Mouse (Mus musculus) cerebellum, adult 18-20 months (tissue): ENCODE data around the gene Dnajc4.

Source experiments
- DNase-seq, 2 experiments: peaks; one replicate each; pipeline ENCODE4 v3.0.0; 2021

Gene Dnajc4

DNA sequence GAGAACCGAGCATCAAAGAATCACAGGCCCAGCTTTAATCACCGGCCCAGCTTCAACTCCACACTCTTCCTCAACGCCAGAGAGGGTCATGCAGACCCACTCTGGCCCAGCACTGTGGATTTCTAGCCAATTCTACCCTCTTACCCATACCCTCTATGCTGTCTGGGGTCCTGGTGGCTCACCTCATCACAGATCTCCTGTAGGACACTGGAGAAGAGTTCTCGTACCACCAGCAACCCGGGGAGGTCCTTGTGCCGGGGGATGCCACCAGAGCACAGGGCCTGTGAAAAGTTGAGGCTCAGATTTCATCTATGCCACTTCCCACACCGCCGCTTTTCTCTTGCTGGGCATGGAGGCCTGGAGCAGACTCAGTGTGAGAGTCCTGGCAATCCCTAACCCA, 2.1 kb upstream of the Dnajc4 start:
- DNase-seq: peak in 1 of 2 experiments; percentile 13

DNA sequence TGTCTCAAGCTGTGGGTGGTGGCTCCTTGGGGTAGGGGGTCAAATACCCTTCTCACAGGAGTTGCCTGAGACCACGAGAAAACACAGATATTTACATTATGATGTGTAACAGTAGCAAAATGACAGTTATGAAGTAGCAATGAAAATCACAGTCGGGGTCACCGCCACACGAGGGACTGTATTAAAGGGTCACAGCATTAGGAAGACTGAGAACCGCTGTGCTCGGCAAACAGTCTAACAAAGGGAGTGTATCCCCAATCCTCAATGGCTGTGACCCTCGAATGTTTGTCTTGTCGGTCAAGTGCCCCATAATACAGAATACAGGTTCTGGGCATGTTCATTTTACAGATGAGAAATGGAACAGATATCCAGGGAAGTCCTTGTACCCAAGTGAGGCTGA, 1.6 kb upstream of the Dnajc4 start:
- DNase-seq: peak in 1 of 2 experiments; percentile 10

DNA sequence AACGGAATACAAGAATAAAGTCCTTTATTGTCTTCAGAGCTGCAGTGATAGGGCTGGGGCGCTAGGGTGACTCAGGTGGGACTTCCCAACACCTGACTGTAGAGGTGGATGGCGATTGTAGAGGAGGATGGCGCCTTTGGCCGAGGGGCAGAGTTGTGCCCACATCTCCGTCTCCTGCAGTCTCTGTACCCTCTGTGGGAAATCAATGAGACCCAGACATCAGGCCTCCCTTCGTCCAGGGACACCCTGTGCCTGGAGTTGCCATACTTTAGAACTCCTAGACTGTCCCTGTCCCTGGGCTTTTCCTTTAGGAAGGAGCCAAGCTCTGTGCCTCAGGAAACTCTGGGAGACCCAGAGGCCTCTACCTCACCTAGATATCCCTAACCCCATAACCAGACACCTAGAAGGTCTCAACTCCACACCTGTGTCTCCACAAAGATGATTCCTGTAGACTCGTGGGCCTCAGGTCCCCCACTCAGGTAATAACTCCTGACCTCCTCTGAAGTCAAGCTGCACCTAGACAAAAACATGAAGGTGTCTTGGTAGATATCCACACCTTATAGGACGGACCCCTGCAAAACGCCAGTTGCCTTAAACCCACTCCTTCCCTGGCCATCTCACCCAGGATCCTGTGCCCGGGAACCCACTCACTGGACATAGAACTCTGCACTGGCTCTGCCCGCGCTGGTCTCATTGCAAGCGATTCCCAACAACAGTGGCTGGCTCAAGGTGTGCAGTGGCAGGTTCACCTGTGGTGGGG, 819 bp upstream of the Dnajc4 start:
- no peak for DNase-seq

DNA sequence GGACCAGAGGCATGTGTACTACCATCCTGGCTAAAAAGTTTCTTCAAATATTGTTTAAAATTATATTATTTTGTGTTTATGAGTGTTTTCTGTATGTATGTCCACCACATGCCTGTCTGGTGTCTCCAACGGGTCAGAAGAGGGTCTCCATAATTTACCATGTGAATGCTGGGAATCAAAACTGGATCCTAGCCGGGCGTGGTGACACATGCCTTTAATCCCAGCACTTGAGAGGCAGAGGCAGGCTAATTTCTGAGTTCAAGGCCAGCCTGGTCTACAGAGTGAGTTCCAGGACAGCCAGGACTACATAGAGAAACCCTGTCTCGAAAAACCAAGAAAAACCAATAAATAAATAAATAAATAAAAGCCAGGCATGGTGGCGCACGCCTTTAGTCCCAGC, 1.2 kb downstream of the Dnajc4 start:
- peak in 1 of 2 experiments; percentile 9 for DNase-seq

DNA sequence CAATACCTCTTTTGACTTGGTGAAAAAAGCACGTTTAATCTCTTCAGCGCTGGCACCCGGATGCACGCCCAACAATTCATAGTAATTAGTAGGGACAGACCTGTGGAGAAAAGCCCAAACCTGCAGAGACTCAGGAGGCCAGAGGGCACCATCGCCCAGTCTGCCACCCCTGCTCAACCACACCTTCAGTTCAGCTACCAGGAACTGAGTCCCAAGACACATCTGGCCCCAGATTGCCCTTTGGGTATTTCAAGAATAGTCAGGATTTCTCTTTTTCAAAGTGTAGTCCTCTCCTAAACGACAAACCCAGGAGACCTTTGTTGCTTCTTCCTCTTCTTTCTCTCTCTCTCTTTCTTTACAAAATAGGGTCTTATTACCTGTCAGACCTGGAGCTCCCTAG, 1.7 kb downstream of the Dnajc4 start:
- DNase-seq: peak in 1 of 2 experiments; percentile 12

DNA sequence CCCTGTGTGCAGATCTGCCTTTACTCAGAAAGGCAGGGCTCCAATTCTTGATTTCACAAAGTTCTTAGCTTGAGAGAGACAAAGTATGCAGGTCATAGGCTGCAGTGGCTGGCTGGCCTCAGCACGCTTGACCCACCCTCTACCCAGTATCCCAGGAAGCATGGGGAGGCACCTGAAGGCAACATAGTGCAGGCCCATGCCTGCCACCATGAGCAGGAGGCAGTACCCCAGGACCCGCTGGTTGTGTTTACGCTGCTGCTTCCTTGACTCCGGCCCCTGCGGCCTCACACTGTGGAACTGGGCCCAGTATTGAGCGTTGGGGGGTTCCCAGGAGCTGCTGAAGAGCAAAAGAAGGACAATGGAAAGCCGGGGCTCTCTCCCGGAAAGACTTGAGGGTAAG, 3.1 kb downstream of the Dnajc4 start:
- DNase-seq: no peak

DNA sequence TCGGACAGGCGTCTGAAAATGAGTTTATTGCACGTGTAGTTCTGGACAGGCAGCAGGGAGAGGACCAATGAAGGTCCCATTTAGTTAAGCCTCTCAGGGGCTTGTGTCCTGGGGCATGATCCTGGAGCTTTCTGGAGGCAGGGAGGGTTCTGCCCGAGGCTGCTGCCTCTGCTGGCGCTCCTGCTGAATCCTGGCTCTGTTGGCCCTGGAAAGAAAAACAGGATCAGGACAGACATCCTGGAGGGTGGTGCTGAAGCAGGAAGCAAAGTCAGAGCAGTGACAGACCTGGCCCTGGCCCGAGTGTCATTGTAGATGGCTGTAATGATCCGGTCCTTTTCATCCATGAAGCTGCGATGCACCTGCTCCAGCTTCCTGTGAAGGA, 4.5 kb downstream of the Dnajc4 start:
- DNase-seq: no peak

DNA sequence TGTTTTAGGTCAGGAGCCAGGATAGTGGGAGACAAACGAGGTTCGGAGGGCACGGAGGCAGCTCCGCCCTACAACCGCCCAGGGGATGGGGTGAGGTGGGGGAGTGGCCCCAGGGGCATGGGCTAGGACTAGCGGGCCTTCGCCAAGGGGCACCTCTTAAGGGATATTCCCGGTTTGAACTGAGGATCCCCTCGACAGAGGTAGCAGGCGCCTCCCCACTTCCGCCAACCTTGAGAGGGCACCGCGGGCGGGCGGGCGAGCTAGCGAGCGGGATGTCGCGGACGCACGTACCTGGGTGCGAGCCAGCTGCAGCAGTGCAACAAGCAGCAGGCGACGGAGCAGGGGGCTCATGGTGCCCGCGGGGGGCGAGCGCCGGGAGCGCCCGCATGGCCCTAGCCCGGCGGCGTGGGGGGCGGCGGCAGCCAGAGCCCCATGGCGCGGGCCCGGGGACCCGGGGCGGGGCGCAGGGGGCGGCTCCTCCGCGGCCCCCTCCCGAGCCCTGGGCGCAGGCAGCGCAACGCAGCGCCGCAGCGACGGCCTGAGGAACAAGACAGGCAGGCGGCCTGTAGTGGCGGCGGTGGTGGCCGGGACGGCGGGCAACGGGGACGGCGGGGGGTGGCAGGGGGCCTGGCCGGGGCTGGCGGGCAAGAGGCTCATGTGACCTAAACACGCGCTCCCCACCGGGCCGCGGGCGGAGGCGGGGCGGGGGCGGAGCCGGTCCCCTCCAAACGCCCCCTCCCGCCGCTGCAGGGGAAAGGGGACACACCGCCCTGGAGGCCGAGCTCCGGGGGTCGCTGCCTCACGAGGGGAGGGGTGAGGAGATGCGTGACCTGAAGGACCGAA, 5.1 kb downstream of the Dnajc4 start, which contains the start of gene Vegfb:
Vegfb (minus strand) TSS at position 591 of the 843 bp plus-strand sequence.
- peak; percentile 69 to 79 for DNase-seq

DNA sequence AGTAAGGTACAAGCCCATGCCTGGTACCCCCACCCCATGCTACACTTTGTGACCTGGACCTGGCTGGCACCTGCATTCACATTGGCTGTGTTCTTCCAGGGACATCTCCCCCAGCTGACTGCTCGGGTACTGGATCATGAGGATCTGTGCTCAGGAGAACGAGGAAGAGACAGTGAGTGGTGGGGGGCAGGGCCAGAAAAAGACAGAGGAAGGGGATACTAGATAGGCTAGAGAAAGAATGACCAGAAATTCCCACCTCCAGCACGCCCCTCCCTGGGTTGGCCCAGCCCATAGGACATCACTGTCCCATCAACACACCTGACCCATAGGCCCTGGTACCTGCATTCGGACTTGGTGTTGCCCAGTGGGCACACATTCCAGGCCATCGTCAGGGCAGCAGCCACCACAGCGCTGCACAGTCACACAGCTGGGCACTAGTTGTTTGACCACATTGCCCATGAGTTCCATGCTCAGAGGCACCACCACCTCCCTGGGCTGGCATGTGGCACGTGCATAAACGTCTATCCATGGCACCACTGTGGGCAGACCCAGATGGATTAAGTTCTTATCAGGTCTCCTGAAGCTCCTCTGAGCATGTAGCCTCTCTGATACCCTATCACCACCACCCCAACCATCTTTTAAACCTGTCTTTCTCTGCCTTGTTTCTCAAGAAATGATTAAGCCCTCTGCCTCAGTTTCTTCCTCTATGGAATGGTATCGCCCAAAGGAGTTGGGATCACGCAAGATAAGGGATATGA, 6.2 kb downstream of the Dnajc4 start:
- no peak for DNase-seq

DNA sequence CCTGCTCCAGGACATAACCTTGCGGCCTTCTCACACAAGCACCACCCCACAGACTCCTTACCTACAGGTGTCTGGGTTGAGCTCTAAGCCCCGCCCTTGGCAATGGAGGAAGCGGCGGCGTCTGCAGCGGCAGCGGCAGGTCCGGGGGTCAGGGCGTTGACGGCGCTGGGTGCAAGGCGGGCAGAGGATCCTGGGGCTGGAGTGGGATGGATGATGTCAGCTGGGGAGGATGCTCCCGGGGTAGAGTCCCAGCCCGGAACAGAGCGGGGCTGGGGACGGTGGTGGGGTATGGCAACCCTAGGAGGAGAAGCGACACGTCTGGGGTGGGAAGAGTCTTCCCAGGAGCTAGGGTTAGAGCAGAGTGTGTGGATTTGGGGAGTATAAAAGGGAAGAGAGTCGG, 7.1 kb downstream of the Dnajc4 start:
- no peak for DNase-seq

DNA sequence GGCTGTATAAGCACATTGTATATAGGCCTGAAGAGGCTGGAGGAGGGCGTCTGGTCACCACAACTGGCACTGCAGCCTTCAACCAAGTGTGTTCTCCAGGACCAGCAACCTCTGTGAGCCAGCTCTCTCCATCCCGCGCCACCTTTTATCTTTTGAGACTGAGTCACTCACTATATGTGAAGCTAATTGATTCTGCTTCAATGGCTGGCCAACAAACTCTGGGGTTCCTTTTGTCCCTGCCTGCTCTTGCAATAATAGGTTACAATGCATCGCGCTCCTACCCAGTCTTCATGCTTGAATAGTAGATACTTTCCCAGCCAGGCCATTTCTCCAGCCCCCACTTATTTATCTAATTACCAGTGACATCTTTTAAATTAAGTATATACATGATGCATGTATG, 8.8 kb downstream of the Dnajc4 start:
- DNase-seq: no peak

DNA sequence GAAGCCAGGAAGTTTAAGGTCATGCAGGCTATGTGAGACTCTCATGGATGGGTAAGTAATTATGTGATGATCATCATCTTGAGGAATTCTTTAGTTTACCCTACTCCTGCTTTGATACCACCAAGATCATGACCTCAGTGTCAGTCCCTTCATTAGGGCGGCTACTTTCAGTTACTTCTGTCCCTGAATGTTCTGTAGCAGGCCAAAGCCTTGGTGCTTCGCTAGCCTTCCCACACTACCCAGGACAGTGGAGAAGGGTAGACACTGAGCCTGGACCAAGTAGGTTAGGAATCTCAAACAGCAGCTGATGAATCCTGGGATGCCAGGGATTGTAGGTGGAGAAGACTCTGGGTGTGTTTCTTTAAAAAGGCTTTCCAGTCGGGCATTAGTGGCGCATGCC, 10.9 kb downstream of the Dnajc4 start:
- DNase-seq: no peak

DNA sequence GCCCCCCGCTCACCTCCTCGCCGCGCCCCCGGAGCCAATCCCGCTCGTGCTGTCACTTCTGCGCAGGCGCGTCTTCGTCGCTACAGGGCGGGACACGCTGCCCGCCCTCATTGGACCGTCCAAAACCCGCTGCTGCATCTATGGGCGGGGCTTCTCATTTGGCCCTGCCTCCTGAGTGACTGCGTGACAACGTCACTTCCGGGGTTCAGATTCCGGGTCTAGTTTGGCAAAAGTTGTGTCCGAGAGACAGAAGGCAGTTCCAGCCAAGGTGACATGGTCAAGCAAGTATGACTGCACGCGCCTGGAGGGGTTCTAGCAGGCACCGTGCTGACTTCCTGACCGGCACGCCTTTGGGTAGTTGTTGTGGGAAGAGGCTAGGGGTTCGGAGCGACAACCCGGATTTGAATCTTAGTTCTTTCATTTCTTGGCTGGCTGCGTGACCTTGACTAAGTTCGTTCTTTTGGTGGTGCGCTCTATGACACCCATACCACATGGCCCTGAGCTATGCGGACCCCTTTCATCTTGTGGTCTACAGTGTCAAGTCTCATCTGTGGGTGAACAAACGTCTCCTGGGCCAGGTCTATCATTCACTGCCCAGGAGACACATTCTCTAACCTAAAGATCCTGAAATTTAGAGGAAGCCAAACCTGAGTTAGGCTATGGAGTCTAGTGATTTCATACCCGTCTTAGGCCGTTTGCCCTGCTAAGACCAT, 11.8 kb downstream of the Dnajc4 start, which contains the start of gene Fkbp2:
Fkbp2 (minus strand) TSS at position 121 of the 713 bp plus-strand sequence.
- peak; percentile 99 for DNase-seq

DNA sequence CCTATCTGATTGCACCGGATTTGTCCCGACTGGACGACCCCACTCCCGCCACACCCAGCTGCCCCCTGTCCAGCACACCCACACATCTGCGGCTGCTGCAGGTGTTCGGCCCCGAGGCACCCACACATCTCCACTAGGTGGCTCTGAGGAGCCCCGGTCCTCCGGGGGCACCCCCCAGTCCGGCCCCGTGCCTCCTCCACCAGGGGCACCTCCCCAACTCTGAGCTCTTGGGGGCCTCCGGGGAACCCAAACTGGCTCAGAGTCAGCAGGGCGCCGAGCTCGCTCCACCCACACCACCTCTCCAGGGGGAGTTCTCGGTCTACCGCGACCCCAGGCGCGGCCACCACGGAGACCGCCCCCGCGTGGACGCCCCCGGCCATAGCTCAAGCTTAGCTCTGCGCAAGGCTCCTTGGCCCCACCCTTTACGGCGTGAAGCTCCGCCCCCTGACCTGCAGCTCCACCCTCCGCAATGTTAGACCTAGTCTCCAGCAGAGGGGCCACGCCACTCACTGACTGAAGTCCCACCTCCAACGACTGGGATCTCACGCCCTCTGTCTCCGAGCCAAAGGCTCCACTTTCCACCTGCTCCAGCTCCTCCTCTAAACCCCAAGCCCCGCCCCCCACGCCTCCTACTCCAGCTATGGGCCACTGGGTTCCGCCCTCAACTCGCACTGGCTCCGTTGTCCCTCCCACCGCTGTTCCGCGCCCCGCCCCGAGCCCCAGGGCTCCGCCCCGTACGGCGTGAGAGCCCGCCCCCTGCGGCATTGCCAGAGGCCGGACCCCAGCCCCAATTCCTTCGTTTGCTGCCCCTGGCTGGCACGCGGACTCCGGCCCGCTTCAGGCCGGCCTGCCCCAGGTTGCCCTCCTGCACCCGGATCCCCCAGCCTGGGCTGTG, 12.6 kb downstream of the Dnajc4 start:
- DNase-seq: peak; percentile 99

DNA sequence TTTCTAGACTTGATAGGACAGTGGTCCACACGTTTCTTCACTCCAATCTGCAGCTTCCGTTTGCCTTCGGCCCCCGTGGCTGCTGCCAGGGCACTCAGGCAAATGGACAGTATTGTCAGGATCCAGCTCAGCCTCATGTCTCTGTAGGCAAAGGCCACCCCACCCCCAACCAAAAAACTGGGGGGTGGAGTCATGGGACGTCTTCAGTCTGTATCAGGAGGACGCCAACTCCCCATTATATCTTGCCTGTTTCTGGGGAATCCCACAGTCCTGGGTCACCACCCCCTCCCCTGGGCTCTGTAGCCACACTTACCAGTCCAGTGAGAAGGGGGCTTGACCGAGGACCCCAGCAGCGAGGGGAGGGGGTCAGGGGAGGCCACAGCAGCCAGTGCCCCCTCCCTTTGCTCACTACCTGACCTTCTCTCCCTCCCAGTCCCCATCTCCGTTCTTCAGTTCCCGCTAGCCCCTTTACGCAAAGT, 13.3 kb downstream of the Dnajc4 start:
- peak in 1 of 2 experiments; percentile 58 for DNase-seq

DNA sequence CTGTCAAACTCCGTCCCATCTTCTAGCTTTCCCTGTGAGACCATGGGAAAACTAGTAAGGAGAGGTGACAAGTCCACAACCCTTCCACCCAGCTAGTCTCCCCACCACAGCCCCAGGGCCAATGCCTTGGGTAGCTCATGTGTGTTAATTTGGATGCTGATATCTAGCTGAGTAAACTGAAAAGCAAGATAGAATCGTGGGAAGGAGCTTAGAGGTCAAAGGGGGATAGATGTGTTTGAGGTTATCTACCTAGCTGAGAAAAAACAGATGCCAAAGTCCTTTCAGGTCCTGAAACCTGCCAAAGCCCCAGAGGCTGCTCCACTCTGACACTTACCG, 13.8 kb downstream of the Dnajc4 start:
- no peak for DNase-seq

DNA sequence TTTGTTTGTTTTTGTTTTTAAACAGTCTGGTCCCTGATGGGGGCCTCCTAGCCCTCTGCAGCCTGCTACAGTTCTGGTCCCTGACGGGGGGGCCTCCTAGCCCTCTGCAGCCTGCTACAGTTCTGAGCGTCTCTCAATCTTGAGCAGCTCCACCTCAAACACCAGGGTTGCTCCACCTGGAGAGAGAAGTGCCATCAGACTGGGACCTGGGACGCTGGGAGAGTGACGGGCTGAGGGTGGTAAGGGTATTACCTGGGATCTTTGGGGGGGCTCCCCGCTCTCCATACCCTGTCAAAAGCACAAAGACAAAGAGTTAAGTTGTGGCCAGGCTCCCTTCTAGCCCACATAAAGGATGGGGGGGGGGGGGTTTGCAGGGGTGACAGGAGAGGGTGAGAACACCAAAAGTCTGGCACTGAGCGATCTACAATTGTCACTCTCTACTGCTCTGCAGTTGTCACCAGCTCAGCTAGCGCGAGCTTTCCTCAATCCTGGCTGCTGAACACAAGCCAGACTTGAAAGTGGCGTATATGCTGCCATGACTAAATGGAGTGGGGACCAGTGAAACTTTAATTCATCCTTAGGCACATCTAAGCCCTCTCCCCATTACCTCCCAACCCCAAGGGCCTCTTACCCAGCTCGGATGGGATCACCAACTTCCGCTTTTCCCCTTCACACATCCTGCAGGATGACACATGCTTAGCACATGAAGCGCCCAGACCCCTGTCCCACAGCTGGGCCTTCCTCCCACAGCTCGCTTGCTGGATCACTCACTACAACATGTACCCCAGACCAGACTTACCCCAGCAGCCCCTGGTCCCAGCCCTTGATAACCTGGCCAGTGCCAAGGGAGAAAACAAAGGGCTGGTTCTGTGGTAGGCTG, 14.4 kb downstream of the Dnajc4 start:
- no peak for DNase-seq

DNA sequence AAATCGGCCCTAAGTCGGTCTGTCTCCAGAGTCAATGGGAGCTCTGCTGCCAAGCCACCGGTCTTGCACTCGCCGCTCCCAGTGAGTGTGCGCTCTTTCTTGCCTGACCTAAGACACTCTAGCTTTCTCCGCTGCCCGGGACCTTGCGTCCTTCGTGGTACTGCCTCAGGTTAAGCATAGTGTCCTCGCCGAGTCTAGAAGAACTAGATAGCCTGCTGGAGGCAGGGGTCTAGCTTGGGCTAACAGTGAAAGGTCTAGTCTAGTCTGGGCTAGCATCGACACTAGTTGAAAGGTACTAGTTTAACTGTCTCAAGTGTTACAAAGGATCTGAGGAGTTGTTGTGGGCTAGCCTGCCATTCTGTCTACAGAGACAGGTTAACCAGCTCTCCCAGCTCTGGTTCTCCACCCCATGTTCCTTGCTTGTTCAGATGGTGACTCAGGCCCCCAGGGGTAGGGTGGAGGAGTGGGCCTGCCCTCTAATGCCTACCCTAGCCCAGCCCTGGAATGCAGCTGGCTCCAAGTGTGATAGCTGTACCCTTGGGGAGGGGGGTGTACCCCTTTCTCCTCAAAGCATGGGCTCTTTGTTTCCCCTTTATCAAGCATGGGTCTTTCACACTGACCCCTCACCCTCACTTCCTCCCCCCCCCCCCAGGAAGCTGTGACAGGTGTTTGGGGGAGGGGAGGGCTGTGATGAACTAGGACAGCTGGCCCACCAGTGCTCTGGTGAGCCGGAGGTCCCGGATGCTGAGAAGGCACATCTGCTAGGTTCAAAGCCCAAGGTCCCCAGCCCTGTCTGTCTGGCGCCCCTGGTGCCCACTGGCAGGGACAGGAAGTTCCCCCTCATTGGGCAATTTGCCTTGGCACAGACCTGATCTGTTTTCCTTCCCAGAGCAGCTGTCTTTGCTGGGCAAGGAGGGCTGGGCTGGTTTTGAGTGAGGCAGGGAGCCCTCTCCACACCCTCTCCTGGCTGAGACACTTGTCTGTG, 16.5 kb downstream of the Dnajc4 start, which contains the start of gene Plcb3:
Plcb3 (minus strand) TSS at position 934 of the 985 bp plus-strand sequence.
- peak; percentile 42 to 50 for DNase-seq
